In genomic region chr1:85839790-85840189, GRCm38 (mm10) we compare ENCODE assay signal across 23 mouse cellular contexts. TPM values are rescaled to one million over a fixed set of nuclear protein-coding genes. Genes with fewer than 3 reads are reported as not detected.
DNase-seq lines count a peak whose midpoint lies in the region; ATAC-seq and TF ChIP-seq lines count a peak whose summit lies in the region.
"Had no signal": no experiment of that assay in that cellular context is flagged by ENCODE, and none has a peak within 500 bp of the region (broad histone marks: within the 10 kb centered on the region; RNA-seq: fewer than 3 reads in every experiment).

No protein-coding gene starts in this region.

- no peaks in the 10 kb centered on the region for H3K9me3 ChIP-seq in heart, embryonic 13.5 days
- no peaks in the 10 kb centered on the region for H3K9me3 ChIP-seq in liver, embryonic 14.5 days (ENCODE audit: control insufficient read depth, low read length)
- H3K9me3 ChIP-seq in liver, embryonic 12.5 days (replicated peaks) = no peaks in the 10 kb centered on the region
- H3K9me3 ChIP-seq: embryonic facial prominence, embryonic 15.5 days; forebrain, embryonic 10.5 days; hindbrain, embryonic 10.5 days had no signal

- peaks cover 57% of the 10 kb centered on the region for H3K36me3 ChIP-seq in heart, embryonic 13.5 days
- peaks cover 10% of the 10 kb centered on the region for H3K36me3 ChIP-seq in liver, embryonic 14.5 days (replicated peaks; ENCODE audit: control insufficient read depth, insufficient read depth, low read depth)
- peaks cover 63% of the 10 kb centered on the region for H3K36me3 ChIP-seq in liver, embryonic 12.5 days
- H3K36me3 ChIP-seq in spleen, adult 2 months (ENCODE audit: control insufficient read depth, insufficient read depth, low read length) = peaks cover 7% of the 10 kb centered on the region

- no peak overlapping the region for H3K4me3 ChIP-seq in heart, embryonic 13.5 days
- no peak overlapping the region for H3K4me3 ChIP-seq in liver, embryonic 14.5 days (ENCODE audit: insufficient read depth in 1 of 2, low read depth in 2 of 2, low read length in 2 of 2)
- H3K4me3 ChIP-seq in liver, embryonic 12.5 days = no peak overlapping the region
- no peak overlapping the region for H3K4me3 ChIP-seq in spleen, adult 2 months (ENCODE audit: extremely low read depth, insufficient read depth, insufficient read length)
- H3K4me3 ChIP-seq: embryonic facial prominence, embryonic 15.5 days; erythroblast, embryonic 14.5 days; forebrain, embryonic 10.5 days; heart, adult 2 months; hindbrain, embryonic 10.5 days had no signal

- TF ChIP-seq POLR2A in spleen, adult 2 months (IDR thresholded peaks at IDR 0.05; ENCODE audit: low read depth, low read length) = no peak

- TF ChIP-seq EP300 in liver, embryonic 14.5 days (IDR thresholded peaks at IDR 0.05; ENCODE audit: low read depth) = no peak

- WGBS in heart, embryonic 13.5 days = 60% methylated on average over 1 of the region's 1 CpGs
- WGBS in liver, embryonic 14.5 days (ENCODE audit: insufficient replicate concordance) = 35% methylated on average over 1 of the region's 1 CpGs
- 40% methylated on average over 1 of the region's 1 CpGs for WGBS in liver, embryonic 12.5 days (ENCODE audit: insufficient replicate concordance)
- WGBS in spleen, adult 2 months = 65% methylated on average over 1 of the region's 1 CpGs

- no peaks in the 10 kb centered on the region for H3K27me3 ChIP-seq in heart, embryonic 13.5 days (replicated peaks)
- no peaks in the 10 kb centered on the region for H3K27me3 ChIP-seq in liver, embryonic 14.5 days (ENCODE audit: control insufficient read depth, insufficient read depth, low read length)
- H3K27me3 ChIP-seq in liver, embryonic 12.5 days (replicated peaks) = no peaks in the 10 kb centered on the region
- H3K27me3 ChIP-seq in spleen, adult 2 months (ENCODE audit: control insufficient read depth, insufficient read depth, low read length) = no peaks in the 10 kb centered on the region
- H3K27me3 ChIP-seq: embryonic facial prominence, embryonic 15.5 days had no signal

- H3K4me1 ChIP-seq in heart, embryonic 13.5 days = peaks cover 36% of the 10 kb centered on the region
- peaks cover 0 to 10% of the 10 kb centered on the region in 2 experiments; a peak in 2 of 4 replicates for H3K4me1 ChIP-seq in liver, embryonic 14.5 days (replicated peaks; ENCODE audit: control insufficient read depth in 2 of 2, insufficient read depth in 2 of 2, low read length in 1 of 2)
- peaks cover 25% of the 10 kb centered on the region for H3K4me1 ChIP-seq in liver, embryonic 12.5 days
- peaks cover 20% of the 10 kb centered on the region for H3K4me1 ChIP-seq in spleen, adult 2 months (ENCODE audit: control insufficient read depth, insufficient read depth, insufficient read length)
- H3K4me1 ChIP-seq: embryonic facial prominence, embryonic 15.5 days; forebrain, embryonic 10.5 days; hindbrain, embryonic 10.5 days had no signal

- H3K27ac ChIP-seq in heart, embryonic 13.5 days (replicated peaks) = peak overlapping the region; percentile 29; the same call in 1 of the 2 replicates
- no peak overlapping the region for H3K27ac ChIP-seq in liver, embryonic 14.5 days
- H3K27ac ChIP-seq in liver, embryonic 12.5 days = no peak overlapping the region
- peak overlapping the region; percentile 82 for H3K27ac ChIP-seq in spleen, adult 2 months (ENCODE audit: insufficient read depth, low read length)
- H3K27ac ChIP-seq: embryonic facial prominence, embryonic 15.5 days; forebrain, embryonic 10.5 days; heart, adult 2 months; hindbrain, embryonic 10.5 days; hindbrain, embryonic 14.5 days had no signal

- H3K9ac ChIP-seq in heart, embryonic 13.5 days = no peak overlapping the region
- H3K9ac ChIP-seq in liver, embryonic 14.5 days (replicated peaks) = no peak overlapping the region
- H3K9ac ChIP-seq in liver, embryonic 12.5 days = no peak overlapping the region
- H3K9ac ChIP-seq: embryonic facial prominence, embryonic 15.5 days; hindbrain, embryonic 14.5 days had no signal

- TF ChIP-seq CTCF in liver, embryonic 14.5 days (IDR thresholded peaks at IDR 0.05; ENCODE audit: low read depth) = no peak
- TF ChIP-seq CTCF in spleen, adult 2 months (IDR thresholded peaks at IDR 0.05; ENCODE audit: extremely low read depth, insufficient read depth, insufficient read length, insufficient replicate concordance) = no peak

- H3K4me2 ChIP-seq in heart, embryonic 13.5 days = no peak overlapping the region
- no peak overlapping the region for H3K4me2 ChIP-seq in liver, embryonic 14.5 days (ENCODE audit: low read depth)
- H3K4me2 ChIP-seq in liver, embryonic 12.5 days = no peak overlapping the region
- H3K4me2 ChIP-seq: embryonic facial prominence, embryonic 15.5 days; heart, embryonic 11.5 days; hindbrain, embryonic 14.5 days had no signal

- no peak for ATAC-seq in heart, embryonic 13.5 days (ENCODE audit: extremely low read depth, insufficient number of reproducible peaks, low FRiP score, low TSS enrichment)
- 0 out of 2 replicates have a peak, but pooled peaks have one; percentile 39 for ATAC-seq in liver, embryonic 14.5 days (ENCODE audit: insufficient read depth)
- no peak; the same call in 1 of the 2 replicates for ATAC-seq in liver, embryonic 12.5 days
- peak; percentile 47 for ATAC-seq in megakaryocyte-erythroid progenitor cell, adult 5-6 weeks (replicated peaks; ENCODE audit: low FRiP score, low TSS enrichment, poor library complexity, severe bottlenecking)
- ATAC-seq in inflammation-experienced regulatory T-cells, adult 6 months = no peak
- ATAC-seq: forebrain, embryonic 14.5 days had no signal

- no peak for DNase-seq in heart, adult 11 months
- DNase-seq in liver, embryonic 14.5 days (ENCODE audit: low read depth in 3 of 3, low spot score in 3 of 3) = no peak
- no peak for DNase-seq in spleen, adult 2 months (ENCODE audit: low read depth in 1 of 2, low spot score in 2 of 2)
- no peak for DNase-seq in spleen, adult 18-20 months
- DNase-seq: adrenal gland, adult 8-10 months; adrenal gland, postnatal 36 days; cerebellum, adult 11 months; cerebellum, adult 8-10 months; cerebellum, postnatal 14 days; embryo, embryonic 11 days; heart, adult 2 months; heart, postnatal 14 days had no signal

RNA-seq across cellular contexts. Expression of gene Cab39, which starts 46.5 kb away (rescaled TPM):
- polyA plus RNA-seq in heart, embryonic 13.5 days (2015; fragmentation: Nextera tagmentation; extraction: Ambion mirVana) = 20.6 and 20.8 TPM in 2 replicates
- polyA plus RNA-seq in liver, embryonic 14.5 days (2012; rRNA removed) = 14.4 and 20.4 TPM in 2 replicates
- 15.8 and 16.9 TPM in 2 replicates for polyA plus RNA-seq in liver, embryonic 14.5 days (2014; fragmentation: Nextera tagmentation; extraction: Ambion mirVana)
- polyA plus RNA-seq in liver, embryonic 12.5 days (2016; fragmentation: Nextera tagmentation; extraction: Ambion mirVana) = 25.3 and 25.9 TPM in 2 replicates
- polyA plus RNA-seq in spleen, adult 2 months (2012; rRNA removed) = 24.1 and 25.0 TPM in 2 replicates
- total RNA-seq in megakaryocyte-erythroid progenitor cell, adult 5-6 weeks (2014; fragmentation: Nextera tagmentation) = 53.9 and 68.0 TPM in 2 replicates
- total RNA-seq in megakaryocyte-erythroid progenitor cell, adult 5-6 weeks (2017) = 113 and 117 TPM in 2 replicates
- polyA plus RNA-seq in inflammation-experienced regulatory T-cells, adult 6 months (2017; shearing (Covaris generic)) = 10 to 100 TPM; 43.1 to 57.3 (median 50.7) TPM

RNA-seq across cellular contexts. Expression of gene Itm2c, which starts 54.3 kb away (rescaled TPM):
- polyA plus RNA-seq in heart, embryonic 13.5 days (2015; fragmentation: Nextera tagmentation; extraction: Ambion mirVana) = 246 and 255 TPM in 2 replicates
- polyA plus RNA-seq in liver, embryonic 14.5 days (2012; rRNA removed) = 21.5 and 22.0 TPM in 2 replicates
- polyA plus RNA-seq in liver, embryonic 14.5 days (2014; fragmentation: Nextera tagmentation; extraction: Ambion mirVana) = 26.3 and 27.2 TPM in 2 replicates
- polyA plus RNA-seq in liver, embryonic 12.5 days (2016; fragmentation: Nextera tagmentation; extraction: Ambion mirVana) = 41.3 and 42.3 TPM in 2 replicates
- 136 and 141 TPM in 2 replicates for polyA plus RNA-seq in spleen, adult 2 months (2012; rRNA removed)
- total RNA-seq in megakaryocyte-erythroid progenitor cell, adult 5-6 weeks (2014; fragmentation: Nextera tagmentation) = 10.8 and 12.3 TPM in 2 replicates
- 17.6 and 23.6 TPM in 2 replicates for total RNA-seq in megakaryocyte-erythroid progenitor cell, adult 5-6 weeks (2017)
- polyA plus RNA-seq in inflammation-experienced regulatory T-cells, adult 6 months (2017; shearing (Covaris generic)) = 100 to 1,000 TPM in 2 of 3 experiments, 10 to 100 TPM in 1; 93.4 to 125 (median 112) TPM

Comparison
In these comparisons a context has a peak if more than half of its experiments do, and no peak if none do; other contexts are left out.
1. ATAC-seq: peak in liver, embryonic 14.5 days (single experiment) and megakaryocyte-erythroid progenitor cell, adult 5-6 weeks (single experiment); none in heart, embryonic 13.5 days (single experiment), liver, embryonic 12.5 days (single experiment) and inflammation-experienced regulatory T-cells, adult 6 months (single experiment).
2. H3K27ac ChIP-seq: peak in heart, embryonic 13.5 days (single experiment) and spleen, adult 2 months (single experiment); none in liver, embryonic 14.5 days (single experiment) and liver, embryonic 12.5 days (single experiment).